In the genomic region with DNA sequence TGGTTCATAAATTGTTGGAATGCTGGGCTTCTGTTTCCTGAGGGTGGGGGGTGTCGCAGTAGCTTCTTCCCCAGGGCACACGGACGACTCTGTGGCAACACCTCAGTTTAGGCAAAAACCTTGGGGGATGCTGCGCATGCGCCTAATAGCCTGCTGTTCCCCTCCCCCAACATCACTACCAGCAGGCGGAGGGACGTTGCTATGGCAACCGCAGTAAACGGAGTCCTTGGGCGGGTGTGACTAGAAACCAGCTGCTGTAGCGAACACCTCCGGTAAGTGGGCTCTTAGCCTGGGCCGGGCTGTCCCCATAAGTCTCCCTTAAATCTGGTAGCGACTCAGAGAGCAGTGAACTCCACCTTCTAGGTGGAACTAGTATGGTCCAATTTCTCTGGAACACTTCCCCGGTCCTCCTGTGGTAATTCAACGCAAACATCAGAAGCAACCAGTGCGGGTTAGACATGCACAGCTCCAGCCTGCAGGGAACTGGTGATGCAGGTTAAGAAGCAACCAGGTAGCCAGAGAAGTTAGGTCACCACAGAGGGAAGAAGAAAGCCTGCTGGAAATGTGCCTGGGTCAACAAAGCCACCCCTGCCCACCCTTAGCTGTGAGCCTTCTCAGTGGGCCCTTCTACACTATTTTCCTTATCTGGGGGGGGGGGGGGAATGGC, we compare ENCODE assay signal across 9 mouse cellular contexts. TPM values are rescaled to one million over a fixed set of nuclear protein-coding genes. Genes with fewer than 3 reads are reported as not detected.
DNase-seq lines count a peak whose midpoint lies in the region; ATAC-seq and TF ChIP-seq lines count a peak whose summit lies in the region.
"Had no signal": no experiment of that assay in that cellular context is flagged by ENCODE, and none has a peak within 500 bp of the region (broad histone marks: within the 10 kb centered on the region; RNA-seq: fewer than 3 reads in every experiment).

A gene (plus strand): TSS at position 220 of the 667 bp plus-strand sequence.

- no peak for TF ChIP-seq CTCF in left cerebral cortex, adult 2 months (IDR thresholded peaks at IDR 0.05)

- intact Hi-C loops in left cerebral cortex, adult 2 months (cut with DNase I), result no loop called here

- peak within 1 kb of the TSS; percentile 38; the same call in 1 of the 2 replicates for H3K27ac ChIP-seq in left cerebral cortex, adult 2 months

- peak within 1 kb of the TSS; percentile 46 for H3K4me3 ChIP-seq in left cerebral cortex, adult 2 months

- DNase-seq in cerebellum, postnatal 25 days, result peak; percentile 72 to 81
- DNase-seq in frontal cortex, postnatal 36 days (ENCODE audit: low spot score in 2 of 2), result peak; percentile 84 to 91
- peak; percentile 86 to 87 for DNase-seq in left cerebral cortex, adult 2 months (ENCODE audit: extremely low spot score in 1 of 2, low spot score in 2 of 2)
- DNase-seq in lung, postnatal 36 days, result peak; percentile 81
- DNase-seq in retina, postnatal 1 day, result peak; percentile 94
- peak; percentile 66 to 71 for DNase-seq in urinary bladder, postnatal 4 days (ENCODE audit: low spot score in 2 of 2)

- peak; percentile 64 for ATAC-seq in activated CD4-positive, CD25-positive, alpha-beta regulatory T cell, adult 4 months
- ATAC-seq in inflammation-experienced regulatory T-cells, adult 6 months, result peak; percentile 67

RNA-seq across cellular contexts. Expression of the gene that starts here (rescaled TPM):
- polyA plus RNA-seq in activated CD4-positive, CD25-positive, alpha-beta regulatory T cell, adult 4 months (2017; shearing (Covaris generic)), result not detected
- polyA plus RNA-seq in inflammation-experienced regulatory T-cells, adult 6 months (2017; shearing (Covaris generic)), result not detected
- 1 to 10 TPM; 4.3 to 5.0 TPM for total RNA-seq in left cerebral cortex, adult 2 months (2021)
- polyA plus RNA-seq: small intestine, adult 2 months had no signal

Comparison
In these comparisons a context has a peak if more than half of its experiments do, and no peak if none do; other contexts are left out.
1. Peak in every context shown above with its lines: DNase-seq, ATAC-seq, H3K4me3 ChIP-seq and H3K27ac ChIP-seq.
2. Peak in ATAC-seq in activated CD4-positive, CD25-positive, alpha-beta regulatory T cell, adult 4 months; RNA of the gene not detected or under 1 TPM.
3. Peak in ATAC-seq in inflammation-experienced regulatory T-cells, adult 6 months; RNA of the gene not detected or under 1 TPM.